Mouse (Mus musculus) liver, postnatal 0 days (tissue): ENCODE measurements around the gene Xpo4. TPM values are rescaled to one million over a fixed set of nuclear protein-coding genes. Genes with fewer than 3 reads are reported as not detected.
"Not testable (repeated sequence)": the region's sequence is repeated elsewhere in the genome, so short reads cannot be mapped to it uniquely, and the experiment has no call there.

ENCODE experiments used
- ATAC-seq: fragments of 200-750 bp; cut with Nextera tagmentation; 2 replicates; pipeline ENCODE4 v1.8.0; 2017; ENCODE audit warnings: mild to moderate bottlenecking, moderate library complexity
- DNase-seq: peaks from one replicate; pipeline ENCODE4 v3.0.0-alpha.2; 2016
- H3K27ac ChIP-seq: fragments of 300-500 bp; sonication (generic); 2 replicates; pipeline ENCODE4 v1.5.1; 2014; ENCODE audit warnings: antibody characterized with exemption, moderate library complexity, mild to moderate bottlenecking, low read depth
- H3K27me3 ChIP-seq: fragments of 300-500 bp; sonication (generic); 2 replicates; pipeline ENCODE4 v1.6.1; 2014; ENCODE audit warnings: low read length, control low read depth, mixed read lengths; ENCODE audit not compliant: insufficient read depth
- H3K36me3 ChIP-seq: fragments of 300-500 bp; sonication (generic); replicated peaks from 2 replicates; pipeline ENCODE4 v1.6.1; 2014; ENCODE audit warnings: mild to moderate bottlenecking, control low read depth, low read length, moderate library complexity, mixed read lengths; ENCODE audit not compliant: insufficient read depth
- H3K4me1 ChIP-seq: fragments of 300-500 bp; sonication (generic); 2 replicates; pipeline ENCODE4 v1.6.1; 2014; ENCODE audit warnings: antibody characterized with exemption, mild to moderate bottlenecking, control low read depth; ENCODE audit not compliant: insufficient read depth
- H3K4me2 ChIP-seq: fragments of 300-500 bp; sonication (generic); 2 replicates; pipeline ENCODE4 v1.6.1; 2014; ENCODE audit warnings: low read depth, mild to moderate bottlenecking, low read length, moderate library complexity, mixed read lengths
- H3K4me3 ChIP-seq: fragments of 300-500 bp; sonication (generic); 2 replicates; pipeline ENCODE4 v1.5.1; 2014; ENCODE audit warnings: low read depth, low read length
- H3K9ac ChIP-seq: fragments of 300-500 bp; sonication (generic); replicated peaks from 2 replicates; pipeline ENCODE4 v1.6.1; 2014; ENCODE audit warnings: mild to moderate bottlenecking, moderate library complexity
- H3K9me3 ChIP-seq: fragments of 300-500 bp; sonication (generic); 2 replicates; pipeline ENCODE4 v1.6.1; 2016; ENCODE audit warnings: mild to moderate bottlenecking, control low read depth, low read length, mixed read lengths
- CTCF ChIP-seq: sonication (generic); IDR thresholded peaks from 2 replicates; pipeline ENCODE4 v1.5.1; 2016; ENCODE audit warnings: antibody characterized with exemption, low read depth
- EP300 ChIP-seq: IDR thresholded peaks from 2 replicates; pipeline ENCODE4 v1.6.1; 2016; ENCODE audit warnings: antibody characterized with exemption, low read depth, mild to moderate bottlenecking
- WGBS: fragments of 180-500 bp; shearing (Covaris S2); extraction: QIAGEN DNeasy Blood & Tissue Kit; methylation state at CpG from one replicate; pipeline ENCODE4 v1.1.7; 2014; ENCODE audit not compliant: insufficient replicate concordance; 5-methylcytosine and 5-hydroxymethylcytosine counted together
- polyA plus RNA-seq: library from polyadenylated mRNA; unstranded; fragments of >200 nt; fragmentation: Nextera tagmentation; extraction: Ambion mirVana; gene quantifications from 2 replicates; pipeline ENCODE4 v1.2.1, GENCODE M21; 2015

Xpo4 gene
- polyA plus RNA-seq, 1 experiment from 2014 or later, result 4.9 TPM

DNA sequence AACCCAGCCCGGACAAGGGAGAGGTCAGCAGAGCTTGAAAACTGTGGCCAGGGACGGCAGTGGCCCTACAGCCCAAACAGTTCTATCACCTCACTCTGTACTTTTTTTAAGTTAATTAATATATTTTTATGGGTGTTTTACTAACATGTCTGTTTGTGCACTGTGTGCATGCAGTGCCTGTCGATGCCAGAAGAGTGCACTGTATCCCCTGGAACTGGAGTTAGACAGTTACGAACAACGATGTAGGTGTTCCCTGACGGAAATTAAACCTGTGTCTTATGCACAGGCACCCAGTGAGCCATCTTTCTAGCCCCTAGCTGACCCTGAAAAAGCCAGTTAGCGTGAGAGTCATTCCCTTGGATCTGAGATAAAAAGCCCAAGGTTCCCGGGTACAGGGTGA is 30.3 kb upstream of the Xpo4 start:
- Histone ChIP-seq H3K9ac (no peak overlapping the region), H3K36me3 (peaks cover 78% of the 10 kb centered on the region), H3K4me3 (no peak overlapping the region), H3K27ac (no peak overlapping the region), H3K27me3 (no peaks in the 10 kb centered on the region), H3K4me2 (no peak overlapping the region), H3K4me1 (peaks cover 8% of the 10 kb centered on the region), H3K9me3 (no peaks in the 10 kb centered on the region)
- no peak for DNase-seq
- WGBS, result 91% methylated on average over 8 of the region's 8 CpGs
- TF ChIP-seq CTCF (peak; percentile 65), EP300 (no peak)
- ATAC-seq, result no peak

DNA sequence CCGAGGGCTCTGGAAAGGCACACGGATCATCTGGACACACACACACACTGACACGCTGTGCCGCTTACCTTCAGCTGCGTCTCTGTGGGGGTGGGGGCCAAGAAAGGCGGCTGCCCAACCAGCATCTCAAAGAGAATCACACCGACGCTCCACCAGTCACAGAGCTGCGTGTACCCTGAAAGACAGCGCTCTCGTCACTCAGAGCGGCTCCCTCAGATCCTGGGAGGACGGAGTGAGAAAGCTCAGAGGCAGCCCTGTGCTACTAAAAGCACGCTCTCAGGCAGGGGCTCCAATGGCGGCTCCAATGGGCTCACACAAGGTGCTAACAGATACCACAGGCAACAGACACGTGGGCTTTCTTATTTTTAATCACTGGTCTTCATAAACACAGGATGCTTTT is 29.0 kb upstream of the Xpo4 start:
- TF ChIP-seq EP300, result no peak
- TF ChIP-seq CTCF, result no peak
- H3K4me3 ChIP-seq, result no peak overlapping the region
- DNase-seq, result no peak
- H3K9ac ChIP-seq, result no peak overlapping the region
- ATAC-seq, result no peak
- H3K4me1 ChIP-seq, result peaks cover 8% of the 10 kb centered on the region
- no peak overlapping the region for H3K27ac ChIP-seq
- no peaks in the 10 kb centered on the region for H3K27me3 ChIP-seq
- peaks cover 69% of the 10 kb centered on the region for H3K36me3 ChIP-seq
- 89% methylated on average over 16 of the region's 16 CpGs for WGBS
- no peaks in the 10 kb centered on the region for H3K9me3 ChIP-seq
- H3K4me2 ChIP-seq, result no peak overlapping the region

DNA sequence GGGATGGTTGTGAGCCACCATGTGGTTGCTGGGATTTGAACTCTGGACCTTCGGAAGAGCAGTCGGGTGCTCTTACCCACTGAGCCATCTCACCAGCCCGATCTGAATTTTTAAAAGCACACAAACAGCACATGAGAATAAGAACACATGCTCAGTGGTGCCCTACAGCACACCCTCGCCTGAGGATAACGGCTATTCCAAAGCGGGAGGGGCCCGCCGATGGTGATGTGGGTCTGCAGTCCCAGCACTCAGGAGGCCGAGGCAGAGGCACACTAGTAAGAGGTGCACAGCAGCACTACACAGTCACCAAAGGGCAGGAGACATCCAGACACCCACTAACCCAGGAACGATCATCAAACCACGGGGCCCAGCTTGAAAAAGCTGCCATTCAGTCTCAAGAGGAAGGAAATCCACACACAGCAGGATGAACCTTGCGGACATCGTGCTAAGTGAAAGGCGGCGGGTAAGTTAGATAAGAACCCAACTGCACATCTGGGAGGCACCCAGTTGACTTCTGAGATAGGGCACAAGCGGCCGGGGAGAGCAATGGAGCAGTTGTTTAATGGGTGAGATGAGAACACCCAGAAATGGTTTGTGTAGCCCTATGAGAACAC is 27.4 kb upstream of the Xpo4 start:
- Histone ChIP-seq H3K27me3 (no peaks in the 10 kb centered on the region), H3K4me3 (no peak overlapping the region), H3K4me1 (peaks cover 8% of the 10 kb centered on the region), H3K9ac (no peak overlapping the region), H3K9me3 (no peaks in the 10 kb centered on the region), H3K27ac (peak overlapping the region; percentile 78), H3K36me3 (peaks cover 64% of the 10 kb centered on the region), H3K4me2 (peak overlapping the region; percentile 59)
- TF ChIP-seq EP300 (peak; percentile 88), CTCF (no peak)
- 40% methylated on average over 17 of the region's 17 CpGs for WGBS
- DNase-seq, result peak; percentile 40
- ATAC-seq, result peak; percentile 95

DNA sequence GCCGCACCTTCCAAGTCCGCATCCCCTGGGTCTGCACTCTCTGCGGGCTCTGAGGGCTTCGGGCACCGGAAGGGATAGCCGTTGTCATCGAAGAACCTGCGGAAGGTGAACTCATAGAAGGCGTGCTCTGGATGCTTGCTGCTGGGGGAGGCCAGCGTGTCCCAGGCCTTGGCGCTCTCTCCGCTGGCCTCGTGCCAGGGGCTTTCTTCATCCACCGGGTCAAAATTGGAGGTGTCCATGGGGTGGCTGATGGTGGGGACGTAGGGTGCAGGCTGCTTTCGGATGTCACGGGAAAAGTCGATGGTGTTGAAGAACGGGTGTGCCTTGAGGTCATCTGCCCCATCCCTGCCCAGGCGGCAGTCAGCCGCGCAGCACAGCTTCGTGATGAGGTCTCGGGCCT is 26.1 kb upstream of the Xpo4 start:
- no peak overlapping the region for H3K4me3 ChIP-seq
- no peaks in the 10 kb centered on the region for H3K9me3 ChIP-seq
- H3K36me3 ChIP-seq, result peaks cover 55% of the 10 kb centered on the region
- H3K4me2 ChIP-seq, result no peak overlapping the region
- DNase-seq (no peak), ATAC-seq (no peak)
- H3K4me1 ChIP-seq, result peaks cover 8% of the 10 kb centered on the region
- no peak for TF ChIP-seq EP300
- no peak for TF ChIP-seq CTCF
- no peak overlapping the region for H3K9ac ChIP-seq
- H3K27me3 ChIP-seq, result no peaks in the 10 kb centered on the region
- WGBS, result 96% methylated on average over 24 of the region's 24 CpGs
- no peak overlapping the region for H3K27ac ChIP-seq

DNA sequence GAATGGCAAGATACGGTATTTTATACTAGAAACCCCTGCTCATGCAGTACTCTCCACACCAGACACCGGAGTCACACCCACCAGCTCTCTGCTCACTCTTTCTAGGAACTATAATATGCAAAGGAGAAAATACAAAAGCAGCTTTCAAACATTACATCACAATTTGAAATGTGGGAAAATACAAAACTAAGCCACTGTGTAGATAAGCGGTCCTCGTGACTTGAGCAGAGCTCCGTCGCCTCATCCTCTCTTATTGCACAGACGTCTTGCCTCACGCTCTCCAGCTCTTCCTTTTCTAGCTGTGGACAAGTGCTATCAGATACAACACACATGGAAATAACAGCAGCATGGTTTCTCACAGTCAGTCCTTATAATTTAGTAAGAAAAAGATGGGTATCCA is 25.5 kb upstream of the Xpo4 start:
- no peak for TF ChIP-seq CTCF
- TF ChIP-seq EP300, result no peak
- Histone ChIP-seq H3K9ac (no peak overlapping the region), H3K4me2 (no peak overlapping the region), H3K4me1 (peaks cover 8% of the 10 kb centered on the region), H3K36me3 (peaks cover 50% of the 10 kb centered on the region), H3K4me3 (no peak overlapping the region), H3K27me3 (no peaks in the 10 kb centered on the region), H3K9me3 (no peaks in the 10 kb centered on the region), H3K27ac (no peak overlapping the region)
- WGBS, result 72% methylated on average over 8 of the region's 8 CpGs
- ATAC-seq (no peak), DNase-seq (no peak)

DNA sequence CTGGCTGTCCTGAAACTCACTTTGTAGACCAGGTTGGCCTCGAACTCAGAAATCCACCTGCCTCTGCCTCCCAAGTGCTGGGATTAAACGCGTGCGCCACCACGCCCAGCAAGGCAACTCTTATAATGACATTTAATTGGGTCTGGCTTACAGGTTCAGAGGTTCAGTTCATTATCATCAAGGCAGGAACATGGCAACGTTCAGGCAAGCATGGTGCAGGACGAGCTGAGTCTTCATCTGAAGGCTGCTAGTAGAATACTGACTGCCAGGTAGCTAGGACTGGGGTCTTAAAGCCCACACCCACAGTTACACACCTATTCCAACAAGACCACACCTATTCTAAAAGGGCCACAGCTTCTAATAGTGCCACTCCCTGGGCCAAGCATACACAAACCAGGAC is 22.8 kb upstream of the Xpo4 start:
- H3K4me1 ChIP-seq, H3K9ac ChIP-seq, H3K27ac ChIP-seq, ATAC-seq, H3K27me3 ChIP-seq, H3K4me2 ChIP-seq, DNase-seq, H3K4me3 ChIP-seq, H3K9me3 ChIP-seq: not testable (repeated sequence)
- WGBS, result 90% methylated on average over 7 of the region's 7 CpGs
- peaks cover 28% of the 10 kb centered on the region for H3K36me3 ChIP-seq

DNA sequence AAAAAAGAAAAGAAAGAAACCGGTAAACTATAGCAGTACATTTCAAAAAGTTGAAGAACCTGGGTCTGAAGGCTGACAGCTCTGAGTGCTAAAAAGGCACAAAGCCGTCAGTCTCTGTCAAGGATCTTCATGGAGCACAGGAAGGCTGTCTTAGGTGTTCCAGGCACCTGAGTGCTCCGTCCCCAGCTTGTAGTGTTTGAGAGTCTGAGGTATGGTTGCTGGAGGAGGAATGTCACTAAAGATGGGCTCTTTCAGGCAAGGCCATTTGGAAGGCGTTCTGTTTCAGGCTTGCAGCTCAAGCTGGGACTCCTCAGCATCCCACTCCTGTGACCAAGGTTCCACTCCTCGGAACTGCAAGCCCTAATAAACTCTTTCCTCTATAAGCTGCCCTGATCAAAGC is 22.2 kb upstream of the Xpo4 start:
- 80% methylated on average over 5 of the region's 5 CpGs for WGBS
- TF ChIP-seq CTCF (no peak), EP300 (no peak)
- Histone ChIP-seq H3K4me3 (no peak overlapping the region), H3K4me2 (no peak overlapping the region), H3K36me3 (peaks cover 23% of the 10 kb centered on the region), H3K9me3 (no peaks in the 10 kb centered on the region), H3K27me3 (no peaks in the 10 kb centered on the region), H3K9ac (no peak overlapping the region), H3K27ac (no peak overlapping the region), H3K4me1 (peaks cover 6% of the 10 kb centered on the region)
- ATAC-seq (no peak), DNase-seq (no peak)
